Mouse (Mus musculus) c-Kit-negative CD71-positive TER-119-positive erythroid progenitor cells, embryonic 14.5 days (primary cell): ENCODE results near the gene Slc4a8.

Source experiments
- DNase-seq: peaks from one replicate; pipeline ENCODE4 v3.0.0-alpha.2; 2013; ENCODE audit warnings: low read depth, low spot score

Gene Slc4a8

DNA sequence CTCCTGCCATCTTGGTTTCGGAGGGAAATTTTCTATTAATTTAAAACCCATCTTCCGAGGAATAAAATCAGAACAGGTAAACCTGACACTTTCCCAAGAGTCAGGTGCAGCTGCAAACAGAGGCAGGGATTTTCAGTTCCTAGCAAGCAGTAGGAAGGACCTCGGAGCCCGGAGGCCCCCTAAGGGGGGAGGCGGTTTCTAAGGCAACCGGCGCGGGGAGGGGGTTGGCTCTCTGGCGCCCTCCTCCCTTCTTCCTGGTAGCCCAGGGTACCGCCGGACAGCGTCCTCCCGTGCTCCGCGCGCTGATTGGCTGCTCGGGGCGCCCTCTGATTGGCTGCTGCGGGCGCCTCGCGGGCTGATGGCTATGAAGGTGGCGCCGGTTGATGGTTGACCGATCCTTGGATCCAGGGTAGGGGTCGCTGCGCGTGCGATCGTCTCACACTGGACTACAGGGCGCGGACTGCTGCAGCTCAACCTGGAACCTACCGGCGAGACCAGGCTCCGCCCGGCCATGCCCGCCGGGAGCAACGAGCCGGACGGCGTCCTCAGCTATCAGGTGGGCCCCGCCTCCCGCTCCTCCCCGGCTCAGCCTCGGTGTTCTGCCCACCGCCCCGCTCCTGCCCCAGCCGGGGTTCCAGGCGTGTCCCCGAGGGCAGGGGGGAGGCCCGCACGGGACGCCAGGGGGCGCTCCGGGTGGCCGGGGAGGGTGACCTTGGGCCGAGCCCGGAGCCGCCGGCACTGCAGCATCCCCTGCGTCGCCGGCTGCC is at the start of gene Slc4a8:
Slc4a8 (plus strand) TSS at position 329 of the 767 bp plus-strand sequence.
- DNase-seq: no peak

GRCm38 (mm10) chr15:100714470-100714869 is 47.1 kb upstream of the Slc4a8 start:
- no peak for DNase-seq

DNA sequence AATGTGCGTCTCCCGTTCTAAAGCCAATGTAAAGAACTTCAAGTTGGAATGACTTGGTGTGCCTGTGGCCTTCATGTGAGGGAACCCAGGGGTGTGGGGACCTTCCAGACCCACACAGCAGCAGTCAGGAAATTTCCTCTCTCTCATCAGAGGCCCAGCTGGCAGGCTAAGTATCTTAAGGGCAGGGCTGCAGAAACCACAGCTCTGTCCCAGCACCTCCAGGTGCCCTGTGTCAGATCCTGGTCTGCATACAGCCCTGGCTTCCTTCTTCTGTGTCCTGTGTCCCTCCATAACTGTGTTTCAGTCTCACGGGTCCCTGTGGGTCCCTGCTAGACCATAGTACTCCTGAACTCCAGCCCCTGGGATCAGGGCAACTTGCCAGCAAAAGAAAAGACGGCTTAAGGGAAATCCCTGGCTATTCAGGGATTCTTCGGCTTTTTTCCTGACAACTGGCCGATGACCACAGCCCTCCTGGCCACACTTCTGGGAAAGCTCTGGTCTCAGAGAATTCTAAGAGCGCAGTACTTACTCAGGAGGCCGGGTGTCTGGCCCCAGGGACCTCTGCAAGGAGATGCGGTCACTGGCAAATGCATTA is 46.1 kb upstream of the Slc4a8 start:
- no peak for DNase-seq

DNA sequence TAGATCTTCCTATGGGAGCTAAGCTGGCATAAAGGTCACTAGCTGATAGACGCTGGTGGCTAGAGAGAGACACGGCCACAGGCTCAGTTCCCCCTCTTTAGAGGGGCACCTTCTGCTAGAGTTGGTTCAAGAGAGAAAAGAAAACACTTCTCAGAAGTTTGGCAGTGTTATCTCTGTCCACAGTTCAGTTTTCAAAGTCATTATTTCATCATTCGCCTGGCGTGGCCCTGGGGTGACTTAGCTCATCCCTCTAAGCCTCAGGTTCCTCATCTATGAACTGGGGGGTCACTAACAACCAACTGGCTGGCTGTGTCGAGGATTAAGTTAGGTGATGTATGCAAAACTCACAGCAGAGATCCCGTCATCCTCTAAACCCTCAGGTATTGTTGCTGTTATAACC is 43.6 kb upstream of the Slc4a8 start:
- DNase-seq: no peak

DNA sequence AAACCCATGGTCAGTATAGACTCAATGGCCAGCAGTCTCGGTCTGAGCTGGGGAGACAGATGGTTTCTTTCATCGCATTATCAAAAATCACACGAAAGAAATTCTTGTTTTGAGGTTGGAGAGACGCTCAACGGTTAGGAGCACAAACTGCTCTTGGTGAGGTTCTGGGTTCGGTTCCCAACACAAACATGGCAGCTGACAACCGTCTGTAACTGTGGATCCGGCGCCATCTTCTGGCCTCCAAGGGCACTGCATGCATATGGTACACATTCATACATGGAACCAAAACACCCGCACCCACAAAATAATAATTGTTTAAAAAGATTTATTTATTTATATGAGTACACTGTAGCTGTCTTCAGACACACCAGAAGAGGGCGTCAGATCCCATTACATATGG is 43.0 kb upstream of the Slc4a8 start:
- DNase-seq: no peak

DNA sequence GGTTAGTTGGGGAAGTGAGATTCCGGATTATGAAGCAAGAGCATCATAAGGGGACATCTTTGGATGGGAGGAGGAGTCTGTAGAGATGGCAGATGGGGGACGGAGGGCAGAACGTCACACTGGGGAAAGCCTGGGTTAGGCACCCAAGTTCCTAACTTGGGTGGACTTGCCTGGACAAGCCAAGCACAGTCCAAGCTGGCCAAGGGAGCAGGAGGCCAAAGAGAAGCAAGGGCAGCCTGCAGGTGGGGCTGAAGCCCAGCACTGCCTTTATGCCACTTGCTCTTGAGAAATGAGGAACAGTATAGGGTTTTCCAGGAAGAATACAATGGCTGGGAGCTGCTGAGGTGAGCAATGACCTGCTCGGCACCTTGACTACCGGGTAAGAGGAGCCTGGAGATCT is 42.3 kb upstream of the Slc4a8 start:
- DNase-seq: no peak

DNA sequence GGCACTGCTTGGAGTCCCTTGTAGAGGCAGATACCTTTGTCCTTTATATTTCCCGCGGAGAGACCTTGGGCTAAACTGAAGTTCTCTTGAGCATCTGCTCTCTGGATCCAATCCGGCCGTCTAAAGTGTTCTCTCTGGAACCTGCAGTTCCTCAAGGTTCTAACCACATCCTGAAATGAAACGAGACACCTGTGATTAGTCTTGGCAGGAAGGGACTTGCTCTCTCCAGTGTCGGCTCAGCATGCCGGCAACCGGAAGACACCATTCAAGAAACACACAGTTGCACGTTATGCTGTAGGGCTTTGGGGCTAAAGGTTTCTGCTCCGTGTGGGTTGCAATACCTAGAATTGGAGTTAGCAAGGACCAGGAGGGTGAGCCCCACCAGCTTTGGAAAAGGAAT is 41.5 kb upstream of the Slc4a8 start:
- DNase-seq: no peak

DNA sequence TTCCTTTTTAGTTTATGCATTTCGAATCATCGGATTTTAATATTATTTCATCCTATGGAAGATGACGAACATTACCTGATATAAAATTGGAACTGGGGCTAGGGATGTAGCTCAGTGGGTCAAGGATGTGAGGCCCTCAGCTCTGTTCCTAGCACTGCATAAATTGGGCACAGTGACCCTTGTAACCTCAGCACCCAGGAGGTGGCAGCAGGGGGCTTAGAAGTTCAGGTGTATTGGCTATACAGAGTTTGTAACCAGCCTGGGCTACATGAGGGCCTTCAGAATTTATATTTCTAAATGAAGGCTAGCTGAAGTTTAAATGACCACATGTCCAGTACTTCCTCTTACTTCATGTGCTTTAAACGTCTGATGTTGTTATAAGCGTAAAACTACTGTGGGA is 40.1 kb upstream of the Slc4a8 start:
- DNase-seq: no peak

DNA sequence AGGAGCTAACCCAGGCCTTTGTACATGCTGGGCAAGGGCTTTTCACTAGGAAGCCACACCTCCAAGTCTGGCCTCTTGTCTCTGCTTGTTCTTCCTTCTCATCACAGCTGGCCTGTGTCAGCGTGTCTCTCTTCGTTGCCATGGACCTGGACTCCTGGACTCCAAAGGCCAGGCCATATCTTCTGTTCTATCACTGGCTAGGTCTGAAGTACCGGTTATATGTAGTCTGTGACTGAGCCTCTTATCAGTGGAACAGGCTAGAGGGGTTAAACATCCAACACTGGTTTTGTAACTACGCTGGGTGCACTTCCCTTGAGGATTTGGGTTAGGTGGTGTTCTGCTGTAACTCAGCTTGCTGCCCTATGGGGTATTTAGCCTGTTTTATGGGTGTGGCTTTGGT is 39.5 kb upstream of the Slc4a8 start:
- no peak for DNase-seq

GRCm38 (mm10) chr15:100722564-100722963 is 39.0 kb upstream of the Slc4a8 start:
- DNase-seq: no peak

DNA sequence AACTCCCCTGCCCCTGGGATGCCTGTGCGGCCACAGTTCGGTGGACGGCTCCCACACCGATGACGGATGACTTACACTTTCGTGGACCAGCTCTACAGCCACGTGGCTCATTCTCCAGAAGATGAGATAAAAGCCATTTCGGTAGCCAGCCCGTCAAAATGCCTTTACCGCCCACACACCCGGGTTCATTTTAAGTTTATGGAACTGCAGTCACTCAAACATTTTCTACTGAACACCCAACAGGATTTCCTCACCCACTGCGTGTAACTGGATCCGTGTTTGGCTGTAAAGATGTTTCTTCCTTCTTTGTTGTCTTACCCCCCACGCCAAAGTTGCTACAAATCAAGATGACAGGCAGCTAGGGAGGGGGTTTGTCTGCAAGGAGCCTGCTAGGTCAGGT is 38.0 kb upstream of the Slc4a8 start:
- no peak for DNase-seq

- no peak for DNase-seq
Observed at GRCm38 (mm10) chr15:100726721-100727120, 34.8 kb upstream of the Slc4a8 start.

DNA sequence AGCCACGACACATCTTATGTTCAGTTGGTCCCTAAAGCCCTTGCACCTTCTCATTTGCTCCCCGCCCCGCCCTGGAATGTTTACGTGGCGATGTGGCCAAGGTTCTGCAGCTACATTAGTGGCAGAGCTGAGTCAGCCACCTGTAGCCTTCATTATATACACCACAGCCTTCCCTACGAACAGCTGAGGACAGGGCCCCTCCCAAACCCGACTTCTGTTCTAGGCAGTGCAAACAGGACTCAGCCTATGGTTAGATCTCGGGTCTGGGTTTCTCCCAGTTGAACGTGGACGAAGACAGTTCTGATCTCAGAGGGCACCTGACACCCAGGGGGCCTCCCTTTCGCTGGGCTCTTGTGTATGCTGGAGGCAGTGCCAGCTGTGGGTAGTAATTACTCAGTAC is 33.7 kb upstream of the Slc4a8 start:
- DNase-seq: no peak

DNA sequence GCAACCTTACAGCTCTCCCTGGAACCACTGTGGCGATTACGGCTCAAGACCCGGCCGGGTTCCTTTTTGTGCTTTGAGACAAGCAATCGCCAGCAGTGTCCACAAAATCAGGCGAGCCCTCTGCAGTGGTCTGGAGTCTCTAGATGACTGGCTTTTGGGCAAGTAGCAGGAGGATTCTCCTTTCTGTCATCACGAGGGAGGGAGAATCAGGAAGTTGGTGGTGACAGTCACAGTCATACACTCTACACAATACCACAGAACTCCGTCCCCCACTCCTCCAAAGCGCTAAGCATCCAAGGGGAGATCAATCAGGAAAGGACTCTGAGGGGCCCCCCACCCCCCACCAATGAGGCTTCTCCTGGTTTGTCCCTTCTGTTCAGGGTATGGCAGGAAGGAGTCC is 33.0 kb upstream of the Slc4a8 start:
- DNase-seq: no peak

DNA sequence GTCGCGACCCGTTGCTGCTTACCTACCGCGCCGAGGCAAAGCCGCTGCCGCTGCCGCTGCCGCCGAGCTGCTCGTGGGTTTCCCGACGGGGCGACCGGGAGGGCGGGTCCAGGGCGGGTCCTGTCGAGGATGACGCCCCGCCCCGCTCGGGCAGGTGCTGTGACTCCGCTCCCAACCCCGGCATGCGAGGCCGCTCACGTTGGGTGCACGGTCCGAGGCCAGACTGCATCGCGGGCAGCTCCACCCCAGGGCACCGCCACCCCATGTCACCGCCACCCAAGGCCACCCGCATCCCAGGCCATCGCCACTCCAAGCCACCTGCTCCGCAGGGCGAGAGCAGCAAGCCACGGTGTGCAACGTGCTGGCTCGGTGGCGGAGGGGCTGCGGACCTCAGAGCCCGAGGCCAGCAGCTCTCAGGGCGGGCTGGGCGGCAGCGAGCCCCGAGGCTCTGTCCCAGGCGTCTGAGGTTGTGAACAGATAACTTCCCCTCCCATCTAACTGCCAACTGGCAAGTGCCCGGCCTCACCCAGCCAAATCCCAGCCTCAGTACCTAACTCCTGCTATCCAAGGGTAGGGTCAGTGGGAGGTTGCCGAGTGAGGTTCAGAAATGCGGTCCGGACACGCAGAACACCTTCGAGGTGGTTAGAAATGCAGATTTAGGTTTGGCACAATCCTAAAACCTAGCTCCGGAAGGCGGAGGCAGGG is 32.1 kb upstream of the Slc4a8 start, which contains the start of gene Galnt6:
Galnt6 (minus strand) TSS at position 96 of the 705 bp plus-strand sequence.
- no peak for DNase-seq

DNA sequence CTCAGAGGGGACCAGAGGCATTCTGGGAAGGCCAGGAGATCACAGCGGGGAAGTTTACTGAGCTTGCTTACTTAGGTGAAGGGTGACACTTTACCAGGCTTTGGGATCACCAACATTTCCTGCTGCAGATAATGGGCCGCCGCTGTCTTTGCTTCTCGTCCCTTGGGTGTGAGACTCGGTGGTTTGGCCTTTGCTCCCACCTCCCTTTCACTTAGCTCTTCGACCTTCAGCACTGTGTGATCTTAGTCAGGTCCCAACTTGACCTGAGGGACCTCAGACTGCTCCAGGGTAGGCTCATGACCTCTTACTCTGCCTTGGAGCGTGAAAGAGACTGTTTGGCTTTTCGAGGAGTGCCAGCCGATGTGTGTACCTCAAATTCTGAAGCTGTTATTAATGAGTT is 30.5 kb upstream of the Slc4a8 start:
- DNase-seq: no peak

GRCm38 (mm10) chr15:100732580-100732979 is 29.0 kb upstream of the Slc4a8 start:
- DNase-seq: no peak

GRCm38 (mm10) chr15:100735095-100735952 is 26.2 kb upstream of the Slc4a8 start:
- DNase-seq: no peak

DNA sequence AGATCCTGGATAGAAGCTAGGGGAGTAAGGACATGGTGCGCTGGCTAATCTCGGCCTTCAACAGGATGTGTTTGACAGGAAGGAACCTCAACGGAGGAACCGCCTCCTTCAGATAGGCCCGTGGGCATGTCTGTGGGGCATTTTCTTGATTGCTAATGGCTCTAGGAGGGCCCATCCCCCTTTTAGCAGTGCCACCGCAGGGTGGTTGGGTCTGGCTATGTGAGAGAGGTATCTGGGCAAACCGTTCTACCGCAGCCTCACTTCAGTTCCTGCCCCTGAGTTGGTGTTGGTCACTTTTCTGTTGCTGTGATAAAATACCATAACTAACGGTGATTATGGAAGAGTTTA is 25.6 kb upstream of the Slc4a8 start:
- DNase-seq: no peak

DNA sequence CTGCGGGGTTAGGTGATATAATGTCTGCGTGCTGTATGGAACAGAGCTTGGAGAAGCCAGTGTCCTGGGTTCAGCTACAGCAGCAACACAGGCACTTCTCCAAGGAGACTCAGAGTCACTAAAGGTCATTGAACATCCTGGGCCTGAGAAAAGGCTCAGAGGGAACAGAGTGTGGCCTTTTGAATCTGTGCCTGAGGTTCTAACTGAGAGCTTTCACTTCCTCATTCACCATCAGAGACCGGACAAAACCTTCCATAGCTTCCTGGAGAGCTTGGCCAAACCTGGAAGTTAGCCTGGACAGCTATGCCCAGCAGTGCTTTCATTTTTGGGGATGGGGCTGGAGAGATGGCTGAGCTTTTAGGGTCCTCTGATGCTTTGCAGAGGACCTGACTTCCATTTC is 23.9 kb upstream of the Slc4a8 start:
- no peak for DNase-seq

- DNase-seq: no peak
Observed at GRCm38 (mm10) chr15:100738351-100738781, 23.2 kb upstream of the Slc4a8 start.

DNA sequence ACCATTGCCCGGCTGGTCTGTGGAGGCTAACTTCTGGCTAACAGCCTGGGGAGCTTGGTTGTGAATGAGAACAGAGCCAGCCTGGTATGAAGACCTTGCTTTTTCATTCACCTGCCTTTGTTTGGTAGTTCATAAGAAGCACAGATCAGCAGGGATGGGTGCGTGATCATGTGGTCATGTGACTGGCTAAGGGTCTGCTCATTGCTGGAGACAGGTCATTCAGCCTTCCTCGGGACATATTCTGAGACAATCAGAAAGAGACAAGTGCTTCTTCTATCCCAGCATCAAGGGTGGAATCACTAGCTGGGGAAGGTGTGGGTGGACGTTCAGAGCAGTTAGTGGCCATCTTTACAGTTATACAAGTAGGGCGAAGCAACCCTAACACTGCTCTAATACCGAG is 22.1 kb upstream of the Slc4a8 start:
- no peak for DNase-seq
